14 mouse cellular contexts compared by ENCODE assay signal in genomic region chr10:19593296-19593695, GRCm38 (mm10). TPM values are rescaled to one million over a fixed set of nuclear protein-coding genes. Genes with fewer than 3 reads are reported as not detected.
DNase-seq lines count a peak whose midpoint lies in the region; ATAC-seq and TF ChIP-seq lines count a peak whose summit lies in the region.
"Had no signal": no experiment of that assay in that cellular context is flagged by ENCODE, and none has a peak within 500 bp of the region (broad histone marks: within the 10 kb centered on the region; RNA-seq: fewer than 3 reads in every experiment).

No protein-coding gene starts in this region.

- no peak for TF ChIP-seq EP300 in lung, postnatal 0 days (IDR thresholded peaks at IDR 0.05)

- no peak for ATAC-seq in heart, embryonic 15.5 days (replicated peaks; ENCODE audit: insufficient number of reproducible peaks, insufficient read depth, low FRiP score, low read depth)
- no peak for ATAC-seq in lung, postnatal 0 days
- ATAC-seq: forebrain, embryonic 13.5 days; midbrain, embryonic 13.5 days had no signal

- no peaks in the 10 kb centered on the region for H3K9me3 ChIP-seq in heart, embryonic 15.5 days (replicated peaks)
- no peaks in the 10 kb centered on the region for H3K9me3 ChIP-seq in lung, postnatal 0 days (ENCODE audit: low read length)
- H3K9me3 ChIP-seq: forebrain, embryonic 13.5 days; midbrain, embryonic 13.5 days had no signal

- 66% methylated on average over 3 of the region's 3 CpGs for WGBS in heart, embryonic 15.5 days
- WGBS in lung, postnatal 0 days, result 59% methylated on average over 3 of the region's 3 CpGs
- 26% methylated on average over 3 of the region's 3 CpGs for WGBS in small intestine, adult 2 months

- intact Hi-C loops in heart, postnatal 10 days (cut with DNase I), result loop anchor here (2.0 to 5.0 kb wide), 3 partner anchors 32 to 101 kb away; no protein-coding TSS in a partner anchor

- no peak for TF ChIP-seq CTCF in lung, postnatal 0 days (IDR thresholded peaks at IDR 0.05)
- TF ChIP-seq CTCF in small intestine, adult 2 months (IDR thresholded peaks at IDR 0.05; ENCODE audit: extremely low read depth, insufficient read length, insufficient replicate concordance, low read depth, low read length), result no peak

- 0 out of 2 replicates have a peak, but pooled peaks cover 2% of the 10 kb centered on the region for H3K36me3 ChIP-seq in heart, embryonic 15.5 days
- no peaks in the 10 kb centered on the region for H3K36me3 ChIP-seq in lung, postnatal 0 days (ENCODE audit: insufficient read depth, low read length)
- peaks cover 11% of the 10 kb centered on the region for H3K36me3 ChIP-seq in small intestine, adult 2 months (ENCODE audit: control insufficient read depth, insufficient read depth, low read length)
- H3K36me3 ChIP-seq: midbrain, embryonic 13.5 days had no signal

- H3K27me3 ChIP-seq in heart, embryonic 15.5 days, result no peaks in the 10 kb centered on the region
- H3K27me3 ChIP-seq in lung, postnatal 0 days (replicated peaks; ENCODE audit: insufficient read depth, low read length), result no peaks in the 10 kb centered on the region
- H3K27me3 ChIP-seq in small intestine, adult 2 months (ENCODE audit: control insufficient read depth, insufficient read depth, low read length), result no peaks in the 10 kb centered on the region
- H3K27me3 ChIP-seq: forebrain, embryonic 13.5 days; midbrain, embryonic 13.5 days had no signal

- peak overlapping the region; percentile 65 for H3K4me2 ChIP-seq in heart, embryonic 15.5 days
- peak overlapping the region; percentile 47 for H3K4me2 ChIP-seq in lung, postnatal 0 days (replicated peaks; ENCODE audit: low read depth, low read length)

- H3K27ac ChIP-seq in heart, embryonic 15.5 days, result no peak overlapping the region
- H3K27ac ChIP-seq in lung, postnatal 0 days (ENCODE audit: low read length), result peak overlapping the region; percentile 23; the same call in 1 of the 2 replicates
- H3K27ac ChIP-seq in small intestine, adult 2 months (ENCODE audit: insufficient read depth, low read depth, low read length), result peak overlapping the region; percentile 98
- H3K27ac ChIP-seq: forebrain, embryonic 13.5 days; midbrain, embryonic 13.5 days had no signal

- H3K4me3 ChIP-seq in heart, embryonic 15.5 days, result peak overlapping the region; percentile 16; the same call in 1 of the 2 replicates
- H3K4me3 ChIP-seq in lung, postnatal 0 days (ENCODE audit: low read depth, low read length), result peak overlapping the region; percentile 83
- H3K4me3 ChIP-seq in small intestine, adult 2 months (ENCODE audit: low read depth, low read length), result peak overlapping the region; percentile 28; the same call in 1 of the 2 replicates

- DNase-seq in heart, postnatal 10 days, result no peak
- DNase-seq in lung, postnatal 0 days (ENCODE audit: low spot score), result no peak
- DNase-seq in lung, adult 18-20 months, result no peak
- DNase-seq in induced T-regulatory cell, adult 2 months (ENCODE audit: low read depth), result peak; percentile 63
- no peak for DNase-seq in adrenal gland, adult 8-10 months
- no peak for DNase-seq in layer of hippocampus, adult 8-10 months (ENCODE audit: low spot score in 2 of 2)
- DNase-seq: kidney, adult 18-20 months had no signal

- peaks cover 30% of the 10 kb centered on the region for H3K4me1 ChIP-seq in heart, embryonic 15.5 days (replicated peaks)
- H3K4me1 ChIP-seq in lung, postnatal 0 days (ENCODE audit: insufficient read depth, low read depth, low read length), result peaks cover 22% of the 10 kb centered on the region; the same call in 1 of the 2 replicates
- peaks cover 23% of the 10 kb centered on the region; the same call in 1 of the 2 replicates for H3K4me1 ChIP-seq in small intestine, adult 2 months (ENCODE audit: control insufficient read depth, insufficient read depth, insufficient read length, low read length)

- H3K9ac ChIP-seq in heart, embryonic 15.5 days, result no peak overlapping the region
- peak overlapping the region; percentile 29; the same call in 1 of the 2 replicates for H3K9ac ChIP-seq in lung, postnatal 0 days (replicated peaks; ENCODE audit: low read depth)

- TF ChIP-seq POLR2A in small intestine, adult 2 months (IDR thresholded peaks at IDR 0.05; ENCODE audit: low read depth, low read length), result no peak

RNA-seq across cellular contexts. Expression of gene Ifngr1, which starts 1.5 kb away (rescaled TPM):
- 37.1 and 48.3 TPM in 2 replicates for polyA plus RNA-seq in heart, embryonic 15.5 days (2015; fragmentation: Nextera tagmentation; extraction: Ambion mirVana)
- 10 to 100 TPM; 45.7 to 55.4 TPM for total RNA-seq in heart, postnatal 10 days (2021)
- polyA plus RNA-seq in lung, postnatal 0 days (2015; fragmentation: Nextera tagmentation; extraction: Ambion mirVana), result 138 and 159 TPM in 2 replicates
- 17.7 and 37.4 TPM in 2 replicates for polyA plus RNA-seq in small intestine, adult 2 months (2012; rRNA removed)
- 10 to 100 TPM; 43.5 to 57.9 (median 51.5) TPM for total RNA-seq in adrenal gland, adult 8-10 months (2022)
- 10 to 100 TPM; 20.6 to 30.4 (median 25.0) TPM for total RNA-seq in layer of hippocampus, adult 8-10 months (2022)

RNA-seq across cellular contexts. Expression of gene Il22ra2, which starts 28.5 kb away (rescaled TPM):
- not detected in 2 replicates for polyA plus RNA-seq in heart, embryonic 15.5 days (2015; fragmentation: Nextera tagmentation; extraction: Ambion mirVana)
- not detected for total RNA-seq in heart, postnatal 10 days (2021)
- 0.05 and 0.12 TPM in 2 replicates for polyA plus RNA-seq in lung, postnatal 0 days (2015; fragmentation: Nextera tagmentation; extraction: Ambion mirVana)
- polyA plus RNA-seq in small intestine, adult 2 months (2012; rRNA removed), result 0.56 and 0.58 TPM in 2 replicates
- total RNA-seq in adrenal gland, adult 8-10 months (2022), result not detected
- not detected for total RNA-seq in layer of hippocampus, adult 8-10 months (2022)
- total RNA-seq: gastrocnemius, postnatal 4 days; left cerebral cortex, adult 18-20 months had no signal
- polyA plus RNA-seq: cortical plate, adult 2 months; forebrain, embryonic 13.5 days; midbrain, embryonic 13.5 days had no signal

Comparison
In these comparisons a context has a peak if more than half of its experiments do, and no peak if none do; other contexts are left out.
1. H3K4me3 ChIP-seq: peak in every context shown above with its lines; median percentile 83 in lung, postnatal 0 days; 28 in small intestine, adult 2 months; 16 in heart, embryonic 15.5 days.